Mouse (Mus musculus): ENCODE results near the gene Slc3a1. TPM values are rescaled to one million over a fixed set of nuclear protein-coding genes. Genes with fewer than 3 reads are reported as not detected.

Slc3a1 gene
- total RNA-seq (2021): not detected
- long read RNA-seq, experiment 1: 0 reads
- long read RNA-seq, experiment 2: 0 reads

GRCm38 (mm10) chr17:85028093-85028739 lies at the start of gene Slc3a1:
Gene Slc3a1, plus strand, starts transcription at chr17:85028376.
- TF ChIP-seq CTCF (IDR thresholded peaks at IDR 0.05): no peak
- no peak within 1 kb of the TSS for H3K27ac ChIP-seq
- intact Hi-C loops (cut with DNase I): no loop called here
- H3K4me3 ChIP-seq: no peak within 1 kb of the TSS
- no peak for DNase-seq

GRCm38 (mm10) chr17:84981721-84982120 lies 46.5 kb upstream of the Slc3a1 start:
- intact Hi-C loops (cut with DNase I): no loop called here
- H3K27ac ChIP-seq: no peak overlapping the region
- no peak for TF ChIP-seq CTCF (IDR thresholded peaks at IDR 0.05)
- no peak overlapping the region for H3K4me3 ChIP-seq
- DNase-seq: no peak

- TF ChIP-seq CTCF (IDR thresholded peaks at IDR 0.05): no peak
- Histone ChIP-seq H3K27ac (no peak overlapping the region), H3K4me3 (no peak overlapping the region)
- no peak for DNase-seq
- intact Hi-C loops (cut with DNase I): no loop called here
Observed at GRCm38 (mm10) chr17:84982735-84983134, 45.4 kb upstream of the Slc3a1 start.

- intact Hi-C loops (cut with DNase I): no loop called here
- DNase-seq: no peak
- Histone ChIP-seq H3K4me3 (no peak overlapping the region), H3K27ac (peak overlapping the region; percentile 35; the same call in 1 of the 2 replicates)
- no peak for TF ChIP-seq CTCF (IDR thresholded peaks at IDR 0.05)
Observed at GRCm38 (mm10) chr17:84986368-84986767, 41.8 kb upstream of the Slc3a1 start.

- Histone ChIP-seq H3K27ac (no peak overlapping the region), H3K4me3 (no peak overlapping the region)
- intact Hi-C loops (cut with DNase I): no loop called here
- no peak for TF ChIP-seq CTCF (IDR thresholded peaks at IDR 0.05)
- no peak for DNase-seq
Observed at GRCm38 (mm10) chr17:84987834-84988410, 40.3 kb upstream of the Slc3a1 start.

- no peak overlapping the region for H3K27ac ChIP-seq
- TF ChIP-seq CTCF (IDR thresholded peaks at IDR 0.05): no peak
- intact Hi-C loops (cut with DNase I): no loop called here
- no peak for DNase-seq
- H3K4me3 ChIP-seq: no peak overlapping the region
Observed at GRCm38 (mm10) chr17:84988514-84988913, 39.7 kb upstream of the Slc3a1 start.

- Histone ChIP-seq H3K27ac (no peak overlapping the region), H3K4me3 (no peak overlapping the region)
- DNase-seq: no peak
- intact Hi-C loops (cut with DNase I): loop anchor here (5.0 kb wide), 1 partner anchor 39 kb away; the partner anchor contains the start of gene Ppm1b
- TF ChIP-seq CTCF (IDR thresholded peaks at IDR 0.05): no peak
Observed at GRCm38 (mm10) chr17:84995844-84996243, 32.3 kb upstream of the Slc3a1 start.

- no peak for TF ChIP-seq CTCF (IDR thresholded peaks at IDR 0.05)
Observed at GRCm38 (mm10) chr17:84997639-84998038, 30.5 kb upstream of the Slc3a1 start.

GRCm38 (mm10) chr17:84999636-85000035 lies 28.5 kb upstream of the Slc3a1 start:
- peak overlapping the region; percentile 56; the same call in 1 of the 2 replicates for H3K27ac ChIP-seq
- intact Hi-C loops (cut with DNase I): loop anchor here (5.0 kb wide), 1 partner anchor 42 kb away; the partner anchor contains the start of gene Ppm1b
- no peak for TF ChIP-seq CTCF (IDR thresholded peaks at IDR 0.05)
- H3K4me3 ChIP-seq: no peak overlapping the region
- DNase-seq: no peak

More at GRCm38 (mm10) chr17:84997639-84998038, 30.5 kb upstream of the Slc3a1 start:
- intact Hi-C loops (cut with DNase I): loop anchor here (5.0 kb wide), 1 partner anchor 40 kb away; the partner anchor contains the start of gene Ppm1b
- Histone ChIP-seq H3K27ac (no peak overlapping the region), H3K4me3 (no peak overlapping the region)
- no peak for DNase-seq

- intact Hi-C loops (cut with DNase I): no loop called here
- DNase-seq: no peak
- no peak overlapping the region for H3K27ac ChIP-seq
- H3K4me3 ChIP-seq: no peak overlapping the region
- TF ChIP-seq CTCF (IDR thresholded peaks at IDR 0.05): no peak
Observed at GRCm38 (mm10) chr17:85013485-85013884, 14.7 kb upstream of the Slc3a1 start.

GRCm38 (mm10) chr17:85014632-85015031 lies 13.5 kb upstream of the Slc3a1 start:
- intact Hi-C loops (cut with DNase I): no loop called here
- no peak overlapping the region for H3K27ac ChIP-seq
- DNase-seq: no peak
- no peak for TF ChIP-seq CTCF (IDR thresholded peaks at IDR 0.05)
- H3K4me3 ChIP-seq: no peak overlapping the region

GRCm38 (mm10) chr17:85018344-85018743 lies 9.8 kb upstream of the Slc3a1 start:
- H3K27ac ChIP-seq: no peak overlapping the region
- no peak overlapping the region for H3K4me3 ChIP-seq
- no peak for DNase-seq
- no peak for TF ChIP-seq CTCF (IDR thresholded peaks at IDR 0.05)
- intact Hi-C loops (cut with DNase I): no loop called here

- no peak for DNase-seq
- no peak for TF ChIP-seq CTCF (IDR thresholded peaks at IDR 0.05)
- H3K4me3 ChIP-seq: no peak overlapping the region
- intact Hi-C loops (cut with DNase I): no loop called here
- no peak overlapping the region for H3K27ac ChIP-seq
Observed at GRCm38 (mm10) chr17:85018794-85019193, 9.4 kb upstream of the Slc3a1 start.
